Mouse (Mus musculus) spleen, adult 2 months (tissue): ENCODE measurements around the gene Tpx2. TPM values are rescaled to one million over a fixed set of nuclear protein-coding genes. Genes with fewer than 3 reads are reported as not detected.

Source experiments
- DNase-seq, 2 experiments: peaks; one replicate each; pipeline versions ENCODE4 v3.0.0 to v3.0.0-alpha.2; 2012 to 2021; ENCODE audit warnings: low spot score in 2 of 2, low read depth in 1 of 2
- H3K27ac ChIP-seq: fragments of 200-500 bp; 2 replicates; pipeline ENCODE4 v1.5.1; 2012; ENCODE audit warnings: low read length, inconsistent platforms; ENCODE audit not compliant: insufficient read depth
- H3K27me3 ChIP-seq: fragments of 200-500 bp; 2 replicates; pipeline ENCODE4 v1.6.1; 2012; ENCODE audit warnings: mild to moderate bottlenecking, moderate library complexity, low read length, inconsistent platforms; ENCODE audit not compliant: control insufficient read depth, insufficient read depth
- H3K36me3 ChIP-seq: fragments of 200-500 bp; 2 replicates; pipeline ENCODE4 v1.6.1; 2012; ENCODE audit warnings: mild to moderate bottlenecking, low read length, inconsistent platforms; ENCODE audit not compliant: control insufficient read depth, insufficient read depth
- H3K4me1 ChIP-seq: fragments of 200-500 bp; 2 replicates; pipeline ENCODE4 v1.6.1; 2011; ENCODE audit warnings: inconsistent platforms; ENCODE audit not compliant: control insufficient read depth, insufficient read depth, insufficient read length
- H3K4me3 ChIP-seq: fragments of 200-500 bp; 2 replicates; pipeline ENCODE4 v1.5.1; 2011; ENCODE audit warnings: mild to moderate bottlenecking, inconsistent platforms; ENCODE audit not compliant: insufficient read depth, insufficient read length; ENCODE audit errors: extremely low read depth
- CTCF ChIP-seq: fragments of 200-500 bp; IDR thresholded peaks from 2 replicates; pipeline ENCODE4 v1.5.1; 2011; ENCODE audit warnings: mild to moderate bottlenecking, inconsistent platforms; ENCODE audit not compliant: insufficient read depth, insufficient read length, insufficient replicate concordance; ENCODE audit errors: extremely low read depth
- POLR2A ChIP-seq: fragments of 200-500 bp; IDR thresholded peaks from 2 replicates; pipeline ENCODE4 v1.6.1; 2011; ENCODE audit warnings: low read depth, low read length, inconsistent platforms
- WGBS: fragments of 180-500 bp; shearing (Covaris S2); methylation state at CpG from one replicate; pipeline ENCODE4 v1.1.7; 2018; 5-methylcytosine and 5-hydroxymethylcytosine counted together
- polyA plus RNA-seq: library from polyadenylated mRNA; depleted of rRNA; stranded (reverse); fragments of >200 nt; gene quantifications from 2 replicates; pipeline ENCODE4 v1.2.3, GENCODE M21; 2012

Tpx2 gene
- polyA plus RNA-seq, 1 experiment: 2.0 TPM

GRCm38 (mm10) chr2:152820369-152820768 lies 27.4 kb upstream of the Tpx2 start:
- Histone ChIP-seq H3K4me1 (peaks cover 15% of the 10 kb centered on the region; the same call in 1 of the 2 replicates), H3K27ac (no peak overlapping the region), H3K36me3 (no peaks in the 10 kb centered on the region), H3K4me3 (no peak overlapping the region), H3K27me3 (no peaks in the 10 kb centered on the region)
- no peak for DNase-seq
- 82% methylated on average over 2 of the region's 2 CpGs for WGBS
- TF ChIP-seq CTCF: no peak
- no peak for TF ChIP-seq POLR2A

- TF ChIP-seq POLR2A: no peak
- no peak for TF ChIP-seq CTCF
- no peak for DNase-seq
- no peaks in the 10 kb centered on the region for H3K27me3 ChIP-seq
Observed at GRCm38 (mm10) chr2:152821023-152821422, 26.7 kb upstream of the Tpx2 start.

GRCm38 (mm10) chr2:152821566-152821965 lies 26.2 kb upstream of the Tpx2 start:
- H3K27ac ChIP-seq: peak overlapping the region; percentile 10; the same call in 1 of the 2 replicates
- no peak overlapping the region for H3K4me3 ChIP-seq
- H3K36me3 ChIP-seq: no peaks in the 10 kb centered on the region
- no peaks in the 10 kb centered on the region for H3K27me3 ChIP-seq
- DNase-seq: no peak
- H3K4me1 ChIP-seq: peaks cover 9% of the 10 kb centered on the region; the same call in 1 of the 2 replicates
- TF ChIP-seq CTCF: no peak
- no peak for TF ChIP-seq POLR2A

More at GRCm38 (mm10) chr2:152821023-152821422, 26.7 kb upstream of the Tpx2 start:
- peaks cover 14% of the 10 kb centered on the region; the same call in 1 of the 2 replicates for H3K4me1 ChIP-seq
- no peaks in the 10 kb centered on the region for H3K36me3 ChIP-seq
- H3K4me3 ChIP-seq: no peak overlapping the region
- H3K27ac ChIP-seq: peak overlapping the region; percentile 10; the same call in 1 of the 2 replicates
- WGBS: 83% methylated on average over 5 of the region's 5 CpGs

- 97% methylated on average over 1 of the region's 1 CpGs for WGBS
Observed at GRCm38 (mm10) chr2:152823770-152824169, 24.0 kb upstream of the Tpx2 start.

GRCm38 (mm10) chr2:152824438-152825167 lies 23.2 kb upstream of the Tpx2 start:
- no peak for DNase-seq
- no peaks in the 10 kb centered on the region for H3K27me3 ChIP-seq
- no peak overlapping the region for H3K27ac ChIP-seq
- 78% methylated on average over 3 of the region's 3 CpGs for WGBS
- H3K4me3 ChIP-seq: no peak overlapping the region
- TF ChIP-seq POLR2A (no peak), CTCF (no peak)
- peaks cover 12% of the 10 kb centered on the region; the same call in 1 of the 2 replicates for H3K4me1 ChIP-seq
- no peaks in the 10 kb centered on the region for H3K36me3 ChIP-seq

More at GRCm38 (mm10) chr2:152823770-152824169, 24.0 kb upstream of the Tpx2 start:
- Histone ChIP-seq H3K4me1 (peaks cover 10% of the 10 kb centered on the region; the same call in 1 of the 2 replicates), H3K27me3 (no peaks in the 10 kb centered on the region), H3K27ac (no peak overlapping the region), H3K4me3 (no peak overlapping the region), H3K36me3 (no peaks in the 10 kb centered on the region)
- no peak for DNase-seq
- TF ChIP-seq CTCF (no peak), POLR2A (no peak)

- no peak for TF ChIP-seq CTCF
- no peak for TF ChIP-seq POLR2A
- 86% methylated on average over 4 of the region's 4 CpGs for WGBS
- Histone ChIP-seq H3K27ac (no peak overlapping the region), H3K36me3 (no peaks in the 10 kb centered on the region), H3K4me3 (no peak overlapping the region), H3K27me3 (no peaks in the 10 kb centered on the region), H3K4me1 (peaks cover 12% of the 10 kb centered on the region; the same call in 1 of the 2 replicates)
- no peak for DNase-seq
Observed at GRCm38 (mm10) chr2:152825168-152825697, 22.5 kb upstream of the Tpx2 start.
